In genomic region chr2:30124472-30125274, GRCm38 (mm10) we compare ENCODE assay signal across 8 mouse cellular contexts. TPM values are rescaled to one million over a fixed set of nuclear protein-coding genes. Genes with fewer than 3 reads are reported as not detected.
DNase-seq lines count a peak whose midpoint lies in the region; ATAC-seq and TF ChIP-seq lines count a peak whose summit lies in the region.

Gene Zer1, minus strand, starts transcription at chr2:30124585.

- no peaks in the 10 kb centered on the region for H3K9me3 ChIP-seq in ES-Bruce4 (replicated peaks; ENCODE audit: control insufficient read depth, insufficient read depth, low read length, poor library complexity, severe bottlenecking)
- H3K9me3 ChIP-seq in forebrain, embryonic 14.5 days (replicated peaks; ENCODE audit: control insufficient read depth, low read length) = no peaks in the 10 kb centered on the region
- H3K9me3 ChIP-seq in neural tube, embryonic 15.5 days (replicated peaks) = no peaks in the 10 kb centered on the region

- no peaks in the 10 kb centered on the region for H3K36me3 ChIP-seq in ES-Bruce4 (ENCODE audit: control insufficient read depth, insufficient read depth, low read length, poor library complexity, severe bottlenecking)
- no peaks in the 10 kb centered on the region for H3K36me3 ChIP-seq in forebrain, embryonic 14.5 days (ENCODE audit: control insufficient read depth, insufficient read depth, low read length)
- H3K36me3 ChIP-seq in neural tube, embryonic 15.5 days = no peaks in the 10 kb centered on the region

- WGBS in forebrain, embryonic 14.5 days = 9% methylated on average over 31 of the region's 31 CpGs
- 10% methylated on average over 31 of the region's 31 CpGs for WGBS in neural tube, embryonic 15.5 days

- peak within 1 kb of the TSS; percentile 94 for H3K4me3 ChIP-seq in ES-Bruce4 (ENCODE audit: low read depth, low read length)
- H3K4me3 ChIP-seq in forebrain, embryonic 14.5 days (ENCODE audit: low read depth, low read length) = peak within 1 kb of the TSS; percentile 68
- H3K4me3 ChIP-seq in neural tube, embryonic 15.5 days (replicated peaks) = peak within 1 kb of the TSS; percentile 88

- TF ChIP-seq POLR2A in ES-Bruce4 (IDR thresholded peaks at IDR 0.05; ENCODE audit: insufficient read depth, low read length) = peak; percentile 26

- H3K4me1 ChIP-seq in ES-Bruce4 (ENCODE audit: control insufficient read depth, insufficient read depth, low read length) = peaks cover 2% of the 10 kb centered on the region
- H3K4me1 ChIP-seq in forebrain, embryonic 14.5 days (ENCODE audit: control insufficient read depth, insufficient read depth, low read length) = peaks cover 13% of the 10 kb centered on the region
- H3K4me1 ChIP-seq in neural tube, embryonic 15.5 days = peaks cover 39% of the 10 kb centered on the region

- peak within 1 kb of the TSS; percentile 84 for H3K27ac ChIP-seq in ES-Bruce4 (ENCODE audit: insufficient read depth, low read length)
- H3K27ac ChIP-seq in forebrain, embryonic 14.5 days (ENCODE audit: low read depth, low read length) = peak within 1 kb of the TSS; percentile 91
- peak within 1 kb of the TSS; percentile 94 for H3K27ac ChIP-seq in neural tube, embryonic 15.5 days (replicated peaks)

- no peak for TF ChIP-seq CTCF in ES-Bruce4 (IDR thresholded peaks at IDR 0.05; ENCODE audit: low read depth, low read length)

- peak; percentile 85; the same call in 1 of the 2 replicates for TF ChIP-seq EP300 in ES-Bruce4 (IDR thresholded peaks at IDR 0.05; ENCODE audit: insufficient read depth, low read depth, low read length)

- ATAC-seq in cerebellum, adult (ENCODE audit: insufficient number of reproducible peaks, low FRiP score, low TSS enrichment) = peak; percentile 92
- peak; percentile 97 for ATAC-seq in forebrain, embryonic 14.5 days
- peak; percentile 96 for ATAC-seq in neural tube, embryonic 15.5 days (ENCODE audit: low FRiP score)

- H3K4me2 ChIP-seq in forebrain, embryonic 14.5 days (ENCODE audit: low read length) = peak within 1 kb of the TSS; percentile 58
- peak within 1 kb of the TSS; percentile 96 for H3K4me2 ChIP-seq in neural tube, embryonic 15.5 days

- H3K9ac ChIP-seq in ES-Bruce4 (ENCODE audit: low read depth, poor library complexity, severe bottlenecking) = peak within 1 kb of the TSS; percentile 72
- H3K9ac ChIP-seq in forebrain, embryonic 14.5 days (ENCODE audit: low read length) = peak within 1 kb of the TSS; percentile 86
- H3K9ac ChIP-seq in neural tube, embryonic 15.5 days (replicated peaks) = peak within 1 kb of the TSS; percentile 89

- DNase-seq in forebrain, embryonic 14.5 days (ENCODE audit: low spot score) = peak; percentile 95
- peak; percentile 97 to 98 for DNase-seq in heart, postnatal 14 days
- DNase-seq in layer of hippocampus, adult 11-12 months (ENCODE audit: low spot score) = peak; percentile 96
- DNase-seq in lung, adult 18-20 months = peak; percentile 97
- DNase-seq in testis, postnatal 14 days (ENCODE audit: low spot score) = peak; percentile 94

- H3K27me3 ChIP-seq in ES-Bruce4 (ENCODE audit: control insufficient read depth, insufficient read depth, low read length, poor library complexity, severe bottlenecking) = no peaks in the 10 kb centered on the region
- no peaks in the 10 kb centered on the region for H3K27me3 ChIP-seq in forebrain, embryonic 14.5 days (replicated peaks; ENCODE audit: control insufficient read depth, insufficient read depth, low read length)
- H3K27me3 ChIP-seq in neural tube, embryonic 15.5 days (replicated peaks) = no peaks in the 10 kb centered on the region

- intact Hi-C loops in heart, postnatal 14 days (cut with DNase I) = no loop called here

RNA-seq across cellular contexts. Expression of gene Zer1, which starts in this region (rescaled TPM):
- 33.8 and 35.1 TPM in 2 replicates for polyA plus RNA-seq in ES-Bruce4 (2011; ENCODE audit: insufficient read depth, insufficient read length, low read depth, missing spikeins)
- polyA plus RNA-seq in forebrain, embryonic 14.5 days (2014; fragmentation: Nextera tagmentation; extraction: Ambion mirVana) = 8.4 and 8.9 TPM in 2 replicates
- 10 to 100 TPM; 25.1 to 27.7 TPM for total RNA-seq in heart, postnatal 14 days (2021)
- 12.4 and 14.5 TPM in 2 replicates for polyA plus RNA-seq in neural tube, embryonic 15.5 days (2015; fragmentation: Nextera tagmentation; extraction: Ambion mirVana)

Comparison
In these comparisons a context has a peak if more than half of its experiments do, and no peak if none do; other contexts are left out.
1. Peak in every context shown above with its lines: DNase-seq, ATAC-seq, H3K4me3 ChIP-seq and H3K27ac ChIP-seq.